Mouse (Mus musculus): ENCODE results near the gene Armh1. TPM values are rescaled to one million over a fixed set of nuclear protein-coding genes. Genes with fewer than 3 reads are reported as not detected.
"Not testable (repeated sequence)": the region's sequence is repeated elsewhere in the genome, so short reads cannot be mapped to it uniquely, and the experiment has no call there.

The Armh1 gene
- total RNA-seq, 2 experiments from 2014 or later: not detected

GRCm38 (mm10) chr4:117270278-117270677 lies 18.4 kb upstream of the Armh1 start:
- DNase-seq: peak; percentile 69 to 80
- intact Hi-C loops (cut with DNase I): loop anchor here (1.0 to 2.0 kb wide), 4 partner anchors 43 to 407 kb away; no protein-coding TSS in a partner anchor

DNA sequence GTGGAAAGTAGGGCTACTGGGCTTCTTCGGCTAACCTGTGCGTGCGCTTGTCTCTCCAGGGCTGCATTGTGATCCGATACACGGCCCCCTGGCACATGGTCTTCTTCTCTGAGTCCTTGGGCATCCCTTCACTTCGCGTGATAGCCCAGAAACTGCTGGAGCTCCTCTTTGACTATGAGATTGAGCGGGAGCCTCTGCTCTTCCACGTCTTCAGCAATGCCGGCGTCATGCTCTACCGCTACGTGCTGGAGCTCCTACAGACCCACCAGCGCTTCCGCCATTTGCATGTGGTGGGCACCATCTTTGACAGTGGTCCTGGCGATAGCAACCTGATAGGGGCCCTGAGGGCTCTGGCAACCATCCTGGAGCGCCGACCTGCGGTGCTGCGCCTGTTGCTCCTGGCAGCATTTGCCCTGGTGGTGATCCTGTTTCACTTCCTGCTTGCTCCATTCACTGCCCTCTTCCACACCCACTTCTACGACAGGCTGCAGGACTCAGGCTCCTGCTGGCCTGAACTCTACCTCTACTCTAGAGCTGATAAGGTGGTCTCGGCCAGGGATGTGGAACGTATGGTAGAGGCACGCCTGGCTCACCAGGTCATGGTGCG lies 16.0 kb upstream of the Armh1 start:
- DNase-seq: no peak
- intact Hi-C loops (cut with DNase I): loop anchor here (2.0 kb wide), 1 partner anchor 37 kb away; no protein-coding TSS in a partner anchor

DNA sequence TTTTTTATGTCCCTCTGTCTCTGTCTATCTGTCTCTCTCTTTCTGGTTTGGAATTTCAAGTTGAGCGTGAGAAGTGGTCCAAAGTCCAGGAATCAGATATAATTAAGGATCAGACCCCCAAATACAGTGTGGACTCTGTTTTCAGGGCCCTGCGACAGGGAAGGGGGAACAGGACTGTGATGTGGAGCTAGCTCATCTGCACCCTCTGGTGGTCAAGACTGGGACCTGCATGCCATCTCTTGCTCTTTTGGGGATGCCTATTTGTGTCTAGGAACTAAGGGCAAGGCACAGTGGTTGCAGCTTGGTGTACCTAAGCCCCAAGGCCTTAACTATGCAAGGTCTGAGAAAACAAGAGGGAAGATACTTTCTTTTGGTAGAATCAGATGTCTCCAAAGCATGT lies 15.4 kb upstream of the Armh1 start:
- DNase-seq: peak; percentile 75 to 83
- intact Hi-C loops (cut with DNase I): loop anchor here (2.0 kb wide), 1 partner anchor 36 kb away; no protein-coding TSS in a partner anchor

- intact Hi-C loops (cut with DNase I): no loop called here
- DNase-seq: no peak
Measured at GRCm38 (mm10) chr4:117262987-117263386, 11.1 kb upstream of the Armh1 start.

- intact Hi-C loops (cut with DNase I): no loop called here
- DNase-seq: no peak
Measured at GRCm38 (mm10) chr4:117262101-117262913, 10.4 kb upstream of the Armh1 start.

DNA sequence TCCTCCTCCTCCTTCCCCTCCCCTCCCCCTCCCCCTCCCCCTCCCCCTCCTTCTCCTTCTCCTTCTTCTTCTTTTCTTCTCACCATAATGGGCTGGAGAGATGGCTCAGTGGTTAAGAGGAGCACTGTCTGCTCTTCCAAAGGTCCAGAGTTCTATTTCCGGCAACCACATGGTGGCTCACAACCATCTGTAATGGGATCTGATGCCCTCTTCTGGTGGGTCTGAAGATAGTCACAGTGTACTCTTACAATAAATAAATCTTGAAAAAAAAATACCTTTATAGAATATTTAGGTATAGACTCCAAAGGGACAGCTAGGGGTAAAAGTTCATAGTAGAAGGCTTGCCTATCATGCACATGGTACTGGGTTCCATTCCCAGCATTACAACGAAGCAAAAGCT lies 9.3 kb upstream of the Armh1 start:
- intact Hi-C loops (cut with DNase I): no loop called here

GRCm38 (mm10) chr4:117259909-117260308 lies 8.0 kb upstream of the Armh1 start:
- intact Hi-C loops (cut with DNase I); DNase-seq: not testable (repeated sequence)

More for the DNA sequence above, 9.3 kb upstream of the Armh1 start:
- no peak for DNase-seq

DNA sequence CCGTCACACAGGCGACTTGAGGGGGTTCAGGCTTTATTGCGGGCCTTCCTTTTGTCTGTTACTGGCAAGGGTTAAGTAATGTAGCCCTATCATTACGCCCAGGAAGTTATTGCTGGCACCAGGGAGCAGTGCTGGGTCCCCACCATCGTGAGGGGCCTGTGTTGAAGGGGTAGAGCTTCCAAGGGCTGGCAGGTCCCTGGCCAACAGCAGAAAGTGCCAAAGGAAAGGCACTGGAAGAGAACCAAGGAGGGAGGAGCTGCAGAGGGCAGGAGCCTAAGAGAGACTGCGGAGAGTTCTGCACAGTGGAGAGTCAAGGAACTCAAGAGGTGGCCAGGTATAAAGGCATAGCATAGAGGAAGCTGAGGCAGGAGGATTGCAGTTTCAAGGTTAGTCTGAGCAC lies 2.7 kb upstream of the Armh1 start:
- intact Hi-C loops (cut with DNase I): no loop called here
- DNase-seq: no peak

- peak in 1 of 2 experiments; percentile 27 for DNase-seq
- intact Hi-C loops (cut with DNase I): no loop called here
Measured at GRCm38 (mm10) chr4:117254017-117254627, 2.2 kb upstream of the Armh1 start.

DNA sequence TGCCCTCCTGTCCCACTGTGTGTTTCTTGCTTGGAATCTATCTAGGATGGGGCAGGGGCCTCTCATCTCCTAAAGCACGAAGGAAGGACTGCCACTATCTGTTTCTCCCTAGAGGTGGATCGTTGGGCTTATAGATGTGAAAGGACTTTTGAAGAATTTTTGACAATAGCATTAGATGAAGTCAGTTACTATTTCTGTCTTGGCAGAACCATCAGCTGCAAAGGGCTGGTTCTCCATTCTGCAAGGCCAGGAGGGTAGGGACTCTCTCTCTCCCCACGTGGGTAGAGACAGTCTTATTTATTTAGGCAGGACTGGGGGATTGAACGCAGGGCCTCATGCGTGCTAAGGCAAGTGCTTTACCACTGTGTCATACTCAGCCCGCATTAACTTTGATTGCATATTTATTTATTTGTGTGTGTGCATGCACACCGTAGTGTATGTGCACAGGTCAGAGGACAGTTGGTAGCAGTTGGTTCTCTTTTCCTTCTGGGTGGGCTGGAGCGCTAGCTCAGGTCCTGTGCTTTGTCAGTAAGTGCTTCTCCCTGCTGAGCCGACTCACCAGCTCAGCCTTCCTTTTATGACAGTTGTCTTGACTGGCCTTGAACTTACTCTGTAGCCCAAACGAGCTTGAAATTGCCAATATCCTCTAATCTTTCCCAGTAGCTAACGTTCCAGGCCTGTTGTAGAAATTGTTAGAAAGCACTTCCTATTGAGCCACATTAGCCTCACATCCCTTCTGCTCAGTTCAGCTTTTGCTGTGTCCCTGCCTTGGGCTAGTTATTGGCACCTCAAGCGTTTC lies 1.5 kb upstream of the Armh1 start:
- intact Hi-C loops (cut with DNase I): no loop called here
- no peak for DNase-seq

DNA sequence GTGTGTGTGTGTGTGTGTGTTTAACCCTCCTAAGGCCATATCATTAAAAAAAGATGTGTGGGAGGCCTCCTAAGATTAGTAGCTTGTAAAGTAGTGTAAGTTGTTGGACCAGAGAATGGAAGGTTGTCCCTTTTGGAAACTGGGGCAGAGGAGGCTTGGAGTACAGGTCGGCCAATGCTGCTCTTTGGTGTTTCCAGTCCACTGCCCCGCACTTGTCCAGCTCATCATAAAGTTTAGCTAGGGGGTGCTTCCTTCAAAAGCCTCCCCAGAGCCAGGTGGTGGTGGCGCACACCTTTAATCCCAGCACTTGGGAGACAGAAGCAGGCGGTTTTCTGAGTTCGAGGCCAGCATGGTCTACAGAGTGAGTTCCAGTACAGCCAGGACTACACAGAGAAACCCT lies 830 bp upstream of the Armh1 start:
- no peak for DNase-seq
- intact Hi-C loops (cut with DNase I): no loop called here

- intact Hi-C loops (cut with DNase I): no loop called here
- DNase-seq: peak in 1 of 2 experiments; percentile 28
Measured at GRCm38 (mm10) chr4:117252351-117252750, 426 bp upstream of the Armh1 start.

DNA sequence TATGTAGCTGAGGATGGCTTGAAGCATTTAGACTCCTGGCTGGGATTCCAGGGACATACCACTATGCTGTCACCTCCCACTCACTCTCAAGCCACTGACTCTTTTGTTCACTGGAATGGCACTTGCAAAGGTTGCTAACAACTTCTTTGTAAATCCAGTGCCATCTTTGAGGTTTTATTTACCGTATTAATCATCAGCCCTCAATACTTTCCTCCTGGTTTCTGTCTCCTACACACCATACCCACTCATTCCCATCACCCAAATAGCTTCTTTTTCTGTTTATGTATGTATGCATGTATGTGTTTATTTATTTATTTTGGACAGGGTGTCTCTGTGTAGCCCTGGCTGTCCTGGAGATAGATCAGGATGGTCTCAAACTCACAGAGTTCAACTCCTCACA lies 943 bp downstream of the Armh1 start:
- no peak for DNase-seq
- intact Hi-C loops (cut with DNase I): no loop called here

DNA sequence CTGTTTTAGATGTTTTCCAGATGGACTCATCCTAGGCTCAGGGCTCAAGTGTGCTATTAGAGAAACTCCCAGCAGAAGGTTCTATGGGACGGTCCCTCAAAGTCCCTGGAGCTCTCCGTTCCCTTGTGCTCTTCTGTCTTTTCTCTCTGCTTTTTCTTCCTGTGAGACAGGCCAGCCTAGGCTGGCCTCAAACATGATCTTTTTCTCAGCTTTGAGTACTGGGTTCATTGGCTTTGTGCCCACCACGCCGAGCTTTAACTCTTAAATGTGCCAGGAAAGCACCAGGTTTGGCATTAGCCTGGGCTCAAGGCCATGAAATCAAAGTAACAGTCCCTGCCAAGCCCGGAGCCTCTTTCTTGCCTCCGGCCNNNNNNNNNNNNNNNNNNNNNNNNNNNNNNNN lies 11.1 kb downstream of the Armh1 start:
- intact Hi-C loops (cut with DNase I): no loop called here
- DNase-seq: no peak

- DNase-seq: no peak
- intact Hi-C loops (cut with DNase I): no loop called here
Measured at GRCm38 (mm10) chr4:117239153-117239552, 12.8 kb downstream of the Armh1 start.

GRCm38 (mm10) chr4:117235822-117236221 lies 16.1 kb downstream of the Armh1 start:
- DNase-seq: no peak
- intact Hi-C loops (cut with DNase I): no loop called here

DNA sequence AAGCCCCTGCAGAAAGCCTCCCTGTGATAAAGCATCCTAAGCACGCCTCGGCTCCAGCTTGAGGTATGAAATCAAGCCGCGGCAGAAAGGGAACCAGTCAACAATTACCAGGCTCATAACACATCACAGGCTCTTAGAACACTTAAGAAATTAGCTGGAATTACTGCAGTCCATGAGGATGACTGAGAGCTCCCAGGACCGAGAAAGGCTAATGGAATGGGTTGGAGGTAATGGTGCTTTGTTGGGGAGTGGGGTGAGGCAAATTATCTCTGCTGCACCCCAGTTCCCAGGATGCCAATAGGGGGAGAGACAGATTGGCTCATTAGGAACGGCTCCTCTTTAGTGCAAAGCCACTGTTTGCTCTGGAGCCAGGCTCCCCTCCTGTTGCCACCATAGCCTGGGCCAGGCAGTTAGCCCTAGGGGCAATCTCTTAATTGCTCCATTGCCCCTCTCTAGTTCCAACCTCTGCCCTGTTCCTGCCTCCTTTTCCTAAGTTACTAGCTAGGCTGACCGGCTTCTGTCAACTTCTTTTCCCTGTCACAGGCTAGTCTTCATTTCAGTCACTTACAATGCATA lies 17.7 kb downstream of the Armh1 start:
- intact Hi-C loops (cut with DNase I): no loop called here
- DNase-seq: no peak

DNA sequence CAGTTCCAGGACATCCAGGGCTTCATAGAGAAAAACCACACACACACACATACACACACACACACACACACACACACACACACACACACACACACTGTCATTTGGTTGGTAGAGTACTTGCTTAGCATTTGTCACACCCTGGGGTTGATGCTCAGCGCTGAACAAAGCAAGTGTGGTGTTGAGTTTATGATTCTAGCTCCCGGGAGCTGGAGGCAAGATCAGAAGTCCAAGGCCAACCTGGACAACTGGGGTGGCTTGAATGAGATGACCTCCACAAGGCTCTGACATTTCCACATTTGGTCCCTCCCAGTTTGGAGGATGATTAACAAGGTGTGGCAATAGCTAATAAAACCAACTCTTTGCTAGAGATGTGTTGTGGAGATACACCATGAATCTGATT lies 20.7 kb downstream of the Armh1 start:
- DNase-seq: no peak
- intact Hi-C loops (cut with DNase I): loop anchor here (2.0 kb wide), 1 partner anchor 36 kb away; no protein-coding TSS in a partner anchor

- intact Hi-C loops (cut with DNase I): loop anchor here (2.0 kb wide), 1 partner anchor 36 kb away; no protein-coding TSS in a partner anchor
- no peak for DNase-seq
Measured at GRCm38 (mm10) chr4:117230331-117230730, 21.6 kb downstream of the Armh1 start.

DNA sequence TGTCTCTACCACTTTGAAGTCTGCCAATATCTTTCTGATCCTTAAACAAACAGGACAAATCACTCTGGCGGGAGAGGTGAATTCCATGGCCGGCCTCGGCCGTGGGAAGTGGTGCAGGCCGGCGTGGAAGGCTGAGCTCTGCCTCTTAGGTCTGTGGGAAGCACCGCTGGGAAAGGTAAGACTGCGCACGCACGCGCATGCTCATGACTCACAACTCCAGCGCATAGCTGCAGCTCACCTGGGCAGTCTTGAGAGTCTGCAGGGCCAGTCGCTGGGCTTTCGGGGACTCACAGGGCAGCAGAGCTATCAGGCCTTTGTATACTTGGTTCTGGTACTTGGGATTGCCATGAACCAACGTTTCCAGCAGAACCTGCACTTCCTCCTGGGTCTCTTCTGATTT lies 22.3 kb downstream of the Armh1 start:
- DNase-seq: no peak
- intact Hi-C loops (cut with DNase I): no loop called here
